Mouse (Mus musculus): ENCODE results near the gene Hist1h4b.
"Not testable (repeated sequence)": the region's sequence is repeated elsewhere in the genome, so short reads cannot be mapped to it uniquely, and the experiment has no call there.

DNA sequence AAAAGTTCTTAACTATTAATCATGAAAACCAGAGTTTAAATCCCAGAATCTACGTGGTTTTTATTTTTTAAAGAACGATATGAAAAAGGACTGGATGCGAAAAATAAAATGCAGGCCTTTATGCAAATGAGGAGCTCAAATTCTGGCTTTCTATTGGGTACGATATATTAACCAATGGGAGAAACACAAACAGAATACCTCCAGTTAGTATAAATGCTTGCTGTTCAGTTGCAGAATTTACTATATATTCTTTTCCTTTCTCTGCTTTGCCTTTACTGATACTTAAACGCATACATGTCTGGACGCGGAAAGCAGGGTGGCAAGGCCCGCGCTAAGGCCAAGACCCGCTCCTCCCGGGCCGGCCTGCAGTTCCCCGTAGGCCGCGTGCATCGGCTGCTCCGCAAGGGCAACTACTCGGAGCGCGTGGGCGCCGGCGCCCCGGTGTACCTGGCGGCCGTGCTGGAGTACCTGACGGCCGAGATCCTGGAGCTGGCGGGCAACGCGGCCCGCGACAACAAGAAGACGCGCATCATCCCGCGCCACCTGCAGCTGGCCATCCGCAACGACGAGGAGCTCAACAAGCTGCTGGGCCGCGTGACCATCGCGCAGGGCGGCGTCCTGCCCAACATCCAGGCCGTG, 5.9 kb upstream of the Hist1h4b start, which contains the start of gene Hist1h2ab:
- TF ChIP-seq CTCF (IDR thresholded peaks at IDR 0.05; ENCODE audit: control insufficient read depth, insufficient read depth, insufficient read length); MAX (IDR thresholded peaks at IDR 0.05); MYOG (IDR thresholded peaks at IDR 0.05; ENCODE audit: control insufficient read depth, extremely low read depth, insufficient read length); USF1 (IDR thresholded peaks at IDR 0.05; ENCODE audit: low read depth); MYOD1 (IDR thresholded peaks at IDR 0.05; ENCODE audit: control insufficient read depth, insufficient read length, low read depth); FOSL1 (IDR thresholded peaks at IDR 0.05; ENCODE audit: insufficient read depth, low read length, poor library complexity, severe bottlenecking): not testable (repeated sequence)
- peak; percentile 10 for TF ChIP-seq CEBPB (IDR thresholded peaks at IDR 0.05; ENCODE audit: low read depth)

Measured in C2C12 (cell line).